Mouse (Mus musculus) stomach, postnatal 0 days (tissue): ENCODE data around the gene Crtc1. TPM values are rescaled to one million over a fixed set of nuclear protein-coding genes. Genes with fewer than 3 reads are reported as not detected.

Source experiments
- ATAC-seq: fragments of 200-750 bp; cut with Nextera tagmentation; 2 replicates; pipeline ENCODE4 v1.8.0; 2017; ENCODE audit not compliant: low FRiP score, low TSS enrichment
- DNase-seq: peaks from one replicate; pipeline ENCODE4 v3.0.0-alpha.2; 2016; ENCODE audit warnings: low spot score
- H3K27ac ChIP-seq: fragments of 300-500 bp; sonication (generic); replicated peaks from 2 replicates; pipeline ENCODE4 v1.5.1; 2014; ENCODE audit warnings: mild to moderate bottlenecking, control low read depth
- H3K27me3 ChIP-seq: fragments of 300-500 bp; sonication (generic); 2 replicates; pipeline ENCODE4 v1.6.1; 2014; ENCODE audit warnings: low read length; ENCODE audit not compliant: control insufficient read depth, insufficient read depth
- H3K36me3 ChIP-seq: fragments of 300-500 bp; sonication (generic); 2 replicates; pipeline ENCODE4 v1.6.1; 2014; ENCODE audit warnings: low read length, mixed read lengths; ENCODE audit not compliant: control insufficient read depth, insufficient read depth
- H3K4me1 ChIP-seq: fragments of 300-500 bp; sonication (generic); replicated peaks from 2 replicates; pipeline ENCODE4 v1.6.1; 2014; ENCODE audit warnings: antibody characterized with exemption; ENCODE audit not compliant: control insufficient read depth, insufficient read depth
- H3K4me2 ChIP-seq: fragments of 300-500 bp; sonication (generic); replicated peaks from 2 replicates; pipeline ENCODE4 v1.6.1; 2014; ENCODE audit warnings: low read depth, mild to moderate bottlenecking, control low read depth, moderate library complexity
- H3K4me3 ChIP-seq: fragments of 300-500 bp; sonication (generic); 2 replicates; pipeline ENCODE4 v1.5.1; 2014; ENCODE audit warnings: low read depth, low read length, control low read depth
- H3K9ac ChIP-seq: fragments of 300-500 bp; sonication (generic); 2 replicates; pipeline ENCODE4 v1.6.1; 2014; ENCODE audit warnings: mild to moderate bottlenecking, low read length, control low read depth, mixed read lengths
- H3K9me3 ChIP-seq: fragments of 300-500 bp; sonication (generic); 2 replicates; pipeline ENCODE4 v1.6.1; 2016; ENCODE audit warnings: low read length; ENCODE audit not compliant: control insufficient read depth
- CTCF ChIP-seq: IDR thresholded peaks from 2 replicates; pipeline ENCODE4 v1.5.1; 2016; ENCODE audit warnings: antibody characterized with exemption, low read depth, mild to moderate bottlenecking, moderate library complexity
- EP300 ChIP-seq: optimal IDR thresholded peaks from 2 replicates; pipeline ENCODE3; 2016; ENCODE audit warnings: antibody characterized with exemption
- WGBS: fragments of 180-500 bp; shearing (Covaris S2); extraction: QIAGEN DNeasy Blood & Tissue Kit; methylation state at CpG from one replicate; pipeline ENCODE4 v1.1.7; 2014; 5-methylcytosine and 5-hydroxymethylcytosine counted together
- polyA plus RNA-seq: library from polyadenylated mRNA; unstranded; fragments of >200 nt; fragmentation: Nextera tagmentation; extraction: Ambion mirVana; gene quantifications from 2 replicates; pipeline ENCODE4 v1.2.1, GENCODE M21; 2015

The Crtc1 gene
- polyA plus RNA-seq, 1 experiment from 2014 or later, result 8.0 TPM

DNA sequence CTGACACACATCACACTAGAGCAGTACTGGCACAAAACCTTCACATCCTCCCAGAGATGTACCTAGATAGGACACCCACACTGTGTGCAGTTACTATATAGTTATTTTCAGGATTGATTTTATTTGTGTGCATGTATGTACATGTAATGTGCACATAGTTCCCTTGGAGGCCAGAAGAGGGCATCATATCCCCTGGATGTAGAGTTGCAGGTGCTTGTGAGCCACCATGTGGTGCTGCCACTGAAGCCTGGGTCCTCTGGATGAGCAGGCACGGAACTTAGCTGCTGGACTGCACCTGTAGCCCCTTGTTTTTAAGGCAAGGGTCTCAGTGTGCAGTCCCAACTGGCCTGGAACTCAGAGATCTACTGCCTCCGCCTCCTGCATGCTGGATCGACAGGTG lies 35.2 kb downstream of the Crtc1 start:
- no peak for ATAC-seq
- WGBS, result 93% methylated on average over 3 of the region's 3 CpGs

DNA sequence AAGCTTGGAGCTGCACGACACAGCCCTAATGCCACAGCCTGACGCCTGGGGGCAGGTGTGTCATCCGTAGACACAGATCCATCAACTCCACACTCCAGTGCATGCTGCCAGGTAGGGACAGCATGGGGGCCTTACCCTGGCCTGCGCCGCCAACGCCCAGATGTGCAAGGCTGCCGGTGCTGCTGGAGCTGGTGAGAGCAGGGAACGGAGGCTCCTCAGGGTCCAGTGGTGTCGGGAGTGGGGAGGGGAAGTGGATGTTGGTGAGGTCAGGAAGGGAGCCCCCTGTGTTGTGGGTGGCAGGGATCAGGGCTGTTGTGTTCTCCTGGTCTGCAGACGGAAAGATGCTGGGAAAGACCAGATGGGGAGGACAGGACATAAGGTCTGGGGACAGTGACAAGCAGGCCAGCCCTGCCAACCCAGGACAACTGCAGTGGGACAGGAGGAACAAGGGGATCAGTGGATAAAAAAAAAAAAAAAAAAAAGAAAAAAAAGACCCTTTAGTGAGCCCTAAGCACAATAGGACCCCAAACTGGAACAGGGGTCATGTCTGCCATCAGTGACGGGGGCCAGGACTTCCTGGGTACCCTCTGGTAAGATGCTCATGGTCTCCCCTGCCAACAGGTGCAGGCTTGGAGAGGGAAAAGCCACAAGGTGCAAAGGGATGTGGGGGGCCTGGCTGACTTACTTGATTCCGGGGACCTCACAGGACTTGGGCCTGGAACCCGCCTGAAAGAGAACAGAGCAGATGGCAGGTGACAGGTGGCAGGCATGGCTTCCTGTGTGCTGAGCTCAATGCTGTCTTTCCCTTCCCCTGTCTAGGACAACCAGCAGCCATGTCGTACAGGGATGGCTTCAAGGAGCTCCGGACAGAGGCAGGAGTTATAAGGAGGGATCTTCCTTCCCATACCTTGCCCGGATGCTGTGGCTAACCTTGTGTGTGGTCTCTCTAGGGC lies 41.5 kb downstream of the Crtc1 start:
- Histone ChIP-seq H3K9ac (no peak overlapping the region), H3K9me3 (no peaks in the 10 kb centered on the region), H3K4me2 (no peak overlapping the region), H3K27me3 (no peaks in the 10 kb centered on the region), H3K27ac (no peak overlapping the region), H3K36me3 (0 out of 2 replicates have a peak, but pooled peaks cover 8% of the 10 kb centered on the region), H3K4me1 (no peaks in the 10 kb centered on the region), H3K4me3 (no peak overlapping the region)
- 87% methylated on average over 16 of the region's 16 CpGs for WGBS
- ATAC-seq, result no peak
- TF ChIP-seq EP300 (no peak), CTCF (no peak)
- DNase-seq, result no peak

More for the DNA sequence above, 35.2 kb downstream of the Crtc1 start:
- Histone ChIP-seq H3K36me3 (0 out of 2 replicates have a peak, but pooled peaks cover 3% of the 10 kb centered on the region), H3K27me3 (no peaks in the 10 kb centered on the region), H3K4me3 (no peak overlapping the region), H3K4me2 (no peak overlapping the region), H3K4me1 (peaks cover 18% of the 10 kb centered on the region), H3K9me3 (no peaks in the 10 kb centered on the region), H3K9ac (no peak overlapping the region), H3K27ac (no peak overlapping the region)
- TF ChIP-seq CTCF, result peak; percentile 44
- TF ChIP-seq EP300, result no peak
- DNase-seq, result no peak

DNA sequence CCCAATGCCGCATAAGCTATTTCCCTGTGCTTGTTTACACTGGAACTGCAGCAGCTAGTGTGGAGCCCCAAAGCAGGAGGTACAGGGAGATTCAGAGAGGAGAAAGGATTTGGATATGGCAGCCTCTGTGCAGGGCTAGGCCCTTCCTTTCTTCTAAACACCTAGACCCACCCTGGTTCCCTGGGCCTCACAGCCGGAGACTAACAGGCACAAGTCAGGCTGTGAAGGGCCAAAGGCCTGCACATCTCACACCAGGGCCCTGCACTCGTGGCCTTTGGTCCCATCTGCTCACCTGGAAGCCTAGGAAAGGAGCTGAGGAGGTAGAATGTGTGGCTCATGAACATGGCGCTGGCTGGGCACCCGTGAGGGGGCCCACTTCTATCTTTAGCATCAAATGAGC lies 43.2 kb downstream of the Crtc1 start:
- no peaks in the 10 kb centered on the region for H3K9me3 ChIP-seq
- no peak overlapping the region for H3K4me2 ChIP-seq
- TF ChIP-seq CTCF (no peak), EP300 (no peak)
- H3K27me3 ChIP-seq, result no peaks in the 10 kb centered on the region
- H3K4me3 ChIP-seq, result no peak overlapping the region
- ATAC-seq, result no peak
- no peaks in the 10 kb centered on the region for H3K4me1 ChIP-seq
- 0 out of 2 replicates have a peak, but pooled peaks cover 8% of the 10 kb centered on the region for H3K36me3 ChIP-seq
- WGBS, result 71% methylated on average over 5 of the region's 5 CpGs
- peak overlapping the region; percentile 2; the same call in 1 of the 2 replicates for H3K9ac ChIP-seq
- DNase-seq, result no peak
- no peak overlapping the region for H3K27ac ChIP-seq

DNA sequence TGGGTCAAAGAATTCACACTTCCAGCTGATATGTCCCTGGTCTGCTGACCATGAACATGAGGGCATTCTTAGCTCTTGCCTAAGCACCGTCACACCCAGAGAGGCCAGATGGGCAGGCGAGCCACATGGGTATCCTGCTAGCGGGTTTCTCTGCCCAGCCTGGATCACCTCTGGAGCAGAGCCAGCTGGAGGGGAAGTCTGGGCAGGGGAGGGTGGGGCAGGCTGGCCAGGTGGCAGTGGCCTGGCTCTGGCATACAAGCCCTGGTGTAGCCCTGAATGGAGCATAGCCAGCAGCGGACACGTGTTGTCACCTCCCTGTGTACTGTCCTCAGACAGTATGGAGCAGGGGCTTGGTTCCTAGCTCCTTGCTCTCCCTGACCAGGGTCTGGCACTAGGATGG lies 43.7 kb downstream of the Crtc1 start:
- Histone ChIP-seq H3K27ac (no peak overlapping the region), H3K4me2 (no peak overlapping the region), H3K4me1 (no peaks in the 10 kb centered on the region), H3K4me3 (no peak overlapping the region), H3K9me3 (no peaks in the 10 kb centered on the region), H3K9ac (no peak overlapping the region), H3K36me3 (0 out of 2 replicates have a peak, but pooled peaks cover 11% of the 10 kb centered on the region), H3K27me3 (no peaks in the 10 kb centered on the region)
- DNase-seq (peak; percentile 52), ATAC-seq (peak; percentile 22; the same call in 1 of the 2 replicates)
- WGBS, result 55% methylated on average over 5 of the region's 5 CpGs
- TF ChIP-seq EP300, result no peak
- TF ChIP-seq CTCF, result no peak

DNA sequence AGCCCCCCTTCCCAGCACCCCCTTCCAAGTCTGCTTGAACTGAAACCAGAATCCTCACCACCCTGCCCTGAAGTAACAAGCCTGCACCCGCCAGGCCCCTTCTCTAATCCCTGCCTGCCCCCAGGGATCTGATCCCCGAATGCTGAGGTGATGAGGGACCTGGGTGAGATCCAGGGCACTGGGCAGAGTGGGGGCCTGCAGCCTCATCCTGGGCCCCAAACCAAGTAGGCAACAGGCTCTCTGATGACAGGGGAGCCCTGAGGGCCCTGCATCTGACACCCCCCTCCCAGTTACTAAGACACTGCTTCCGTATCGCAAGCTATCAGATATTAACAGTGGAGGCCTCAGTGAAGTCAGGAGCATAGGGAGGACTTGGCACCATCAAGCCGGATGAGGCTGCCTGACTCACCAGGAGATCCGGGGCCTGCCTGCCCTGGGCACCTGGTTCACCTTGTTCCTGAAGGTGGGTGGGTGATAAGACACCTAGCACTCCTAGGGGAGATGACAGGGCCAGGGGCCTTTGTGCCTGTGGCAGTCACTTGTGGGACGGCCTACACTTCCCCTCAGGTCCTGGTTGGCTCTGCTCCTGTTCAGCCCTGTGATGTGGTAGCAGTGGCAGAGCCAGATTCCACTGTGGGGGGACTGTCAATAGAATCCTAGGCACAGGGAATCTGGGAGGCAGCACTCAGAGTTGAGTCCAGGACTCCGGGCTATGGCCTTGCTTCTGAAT lies 44.9 kb downstream of the Crtc1 start:
- no peaks in the 10 kb centered on the region for H3K27me3 ChIP-seq
- ATAC-seq (no peak), DNase-seq (no peak)
- H3K9me3 ChIP-seq, result no peaks in the 10 kb centered on the region
- 79% methylated on average over 8 of the region's 8 CpGs for WGBS
- H3K9ac ChIP-seq, result no peak overlapping the region
- no peaks in the 10 kb centered on the region for H3K4me1 ChIP-seq
- no peak overlapping the region for H3K4me3 ChIP-seq
- no peak for TF ChIP-seq EP300
- TF ChIP-seq CTCF, result no peak
- 0 out of 2 replicates have a peak, but pooled peaks cover 9% of the 10 kb centered on the region for H3K36me3 ChIP-seq
- H3K4me2 ChIP-seq, result no peak overlapping the region
- 0 out of 2 replicates have a peak overlapping the region, but pooled peaks have one; percentile 8 for H3K27ac ChIP-seq

DNA sequence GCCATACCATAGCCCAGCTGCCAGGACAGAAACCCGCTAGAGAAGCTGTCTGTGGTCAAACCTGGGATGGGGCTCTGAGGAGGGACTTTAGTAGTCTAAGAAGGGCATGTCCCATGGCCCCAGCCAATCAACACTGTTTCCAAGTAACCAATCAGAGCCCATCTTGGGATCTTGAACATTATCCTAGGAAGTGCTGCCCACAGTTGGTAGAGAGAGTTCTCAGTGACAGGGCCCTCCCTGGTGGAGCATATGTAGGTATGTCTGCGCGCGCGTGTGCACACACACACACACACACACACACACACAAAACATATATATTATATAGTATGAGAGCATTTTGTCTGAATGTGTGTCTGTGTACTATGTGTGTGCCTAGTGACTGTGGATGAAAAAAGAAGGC lies 46.3 kb downstream of the Crtc1 start:
- Histone ChIP-seq H3K9me3 (no peaks in the 10 kb centered on the region), H3K36me3 (0 out of 2 replicates have a peak, but pooled peaks cover 5% of the 10 kb centered on the region), H3K27me3 (no peaks in the 10 kb centered on the region), H3K4me1 (no peaks in the 10 kb centered on the region), H3K27ac (no peak overlapping the region), H3K4me2 (no peak overlapping the region), H3K4me3 (no peak overlapping the region), H3K9ac (no peak overlapping the region)
- TF ChIP-seq CTCF, result no peak
- no peak for TF ChIP-seq EP300
- ATAC-seq, result no peak
- no peak for DNase-seq
- WGBS, result 80% methylated on average over 5 of the region's 5 CpGs
